Mouse (Mus musculus): ENCODE results near the gene Klhl18. TPM values are rescaled to one million over a fixed set of nuclear protein-coding genes. Genes with fewer than 3 reads are reported as not detected.
"Not testable (repeated sequence)": the region's sequence is repeated elsewhere in the genome, so short reads cannot be mapped to it uniquely, and the experiment has no call there.

Gene Klhl18
- polyA plus RNA-seq, 1 experiment: 22.5 TPM

DNA sequence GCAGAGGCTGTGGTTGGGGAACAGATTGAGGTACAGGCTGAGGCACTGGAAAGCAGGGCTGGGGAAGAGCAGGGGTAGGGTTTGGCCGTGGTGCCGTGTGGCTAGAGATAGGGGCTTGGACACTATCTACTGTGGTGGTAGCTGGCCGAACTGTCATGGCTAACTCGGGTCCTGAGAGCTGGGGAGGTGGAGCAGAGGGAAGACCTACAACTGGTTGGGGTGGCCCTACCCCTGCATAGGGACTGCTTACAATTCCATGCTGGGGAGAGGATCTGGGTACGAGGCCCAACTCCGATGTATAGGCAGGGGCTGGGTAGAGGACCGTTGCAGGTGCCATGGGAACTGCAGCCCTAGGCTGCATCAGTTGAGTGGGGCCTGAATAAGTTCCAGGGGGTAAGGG, 88.5 kb downstream of the Klhl18 start:
- DNase-seq (ENCODE audit: low read depth in 1 of 2, low spot score in 2 of 2): no peak
- no peaks in the 10 kb centered on the region for H3K4me1 ChIP-seq (ENCODE audit: control insufficient read depth, insufficient read depth, insufficient read length)
- H3K4me3 ChIP-seq (ENCODE audit: extremely low read depth, insufficient read depth, insufficient read length): no peak overlapping the region
- H3K27ac ChIP-seq (ENCODE audit: insufficient read depth, low read length): no peak overlapping the region
- TF ChIP-seq POLR2A (IDR thresholded peaks at IDR 0.05; ENCODE audit: low read depth, low read length) (no peak), CTCF (IDR thresholded peaks at IDR 0.05; ENCODE audit: extremely low read depth, insufficient read depth, insufficient read length, insufficient replicate concordance) (no peak)
- H3K36me3 ChIP-seq (ENCODE audit: control insufficient read depth, insufficient read depth, low read length): peaks cover 70% of the 10 kb centered on the region
- H3K27me3 ChIP-seq (ENCODE audit: control insufficient read depth, insufficient read depth, low read length): no peaks in the 10 kb centered on the region
- WGBS: 96% methylated on average over 7 of the region's 7 CpGs

DNA sequence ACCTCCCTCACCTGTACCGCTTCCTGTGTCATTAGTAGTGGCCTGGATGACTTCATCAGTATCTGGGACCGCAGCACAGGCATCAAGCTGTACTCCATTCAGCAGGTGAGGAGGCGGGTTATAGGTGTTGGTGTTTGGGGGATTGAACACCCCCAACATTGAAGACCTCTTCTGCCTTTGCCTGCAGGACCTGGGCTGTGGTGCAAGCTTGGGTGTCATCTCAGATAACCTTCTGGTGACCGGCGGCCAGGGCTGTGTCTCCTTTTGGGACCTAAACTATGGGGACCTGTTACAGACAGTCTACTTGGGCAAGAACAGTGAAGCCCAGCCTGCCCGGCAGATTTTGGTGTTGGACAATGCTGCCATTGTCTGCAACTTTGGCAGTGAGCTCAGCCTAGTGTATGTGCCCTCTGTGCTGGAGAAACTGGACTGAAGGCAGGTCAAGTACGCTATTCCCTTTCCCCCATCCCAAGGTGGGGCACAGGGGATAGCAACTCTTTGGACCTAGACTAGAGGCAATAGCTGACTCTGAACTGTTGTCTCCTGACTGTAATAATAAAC, 92.0 kb downstream of the Klhl18 start:
- Histone ChIP-seq H3K27ac (ENCODE audit: insufficient read depth, low read length) (no peak overlapping the region), H3K27me3 (ENCODE audit: control insufficient read depth, insufficient read depth, low read length) (no peaks in the 10 kb centered on the region), H3K4me1 (ENCODE audit: control insufficient read depth, insufficient read depth, insufficient read length) (no peaks in the 10 kb centered on the region), H3K36me3 (ENCODE audit: control insufficient read depth, insufficient read depth, low read length) (peaks cover 68% of the 10 kb centered on the region), H3K4me3 (ENCODE audit: extremely low read depth, insufficient read depth, insufficient read length) (no peak overlapping the region)
- TF ChIP-seq POLR2A (IDR thresholded peaks at IDR 0.05; ENCODE audit: low read depth, low read length) (no peak), CTCF (IDR thresholded peaks at IDR 0.05; ENCODE audit: extremely low read depth, insufficient read depth, insufficient read length, insufficient replicate concordance) (no peak)
- 89% methylated on average over 7 of the region's 7 CpGs for WGBS
- no peak for DNase-seq (ENCODE audit: low read depth in 1 of 2, low spot score in 2 of 2)

GRCm38 (mm10) chr9:110381292-110381691, 95.2 kb downstream of the Klhl18 start:
- no peak overlapping the region for H3K27ac ChIP-seq (ENCODE audit: insufficient read depth, low read length)
- no peaks in the 10 kb centered on the region for H3K4me1 ChIP-seq (ENCODE audit: control insufficient read depth, insufficient read depth, insufficient read length)
- H3K36me3 ChIP-seq (ENCODE audit: control insufficient read depth, insufficient read depth, low read length): peaks cover 57% of the 10 kb centered on the region
- H3K4me3 ChIP-seq (ENCODE audit: extremely low read depth, insufficient read depth, insufficient read length): no peak overlapping the region
- H3K27me3 ChIP-seq (ENCODE audit: control insufficient read depth, insufficient read depth, low read length): no peaks in the 10 kb centered on the region
- DNase-seq (ENCODE audit: low read depth in 1 of 2, low spot score in 2 of 2): no peak
- TF ChIP-seq POLR2A (IDR thresholded peaks at IDR 0.05; ENCODE audit: low read depth, low read length) (no peak), CTCF (IDR thresholded peaks at IDR 0.05; ENCODE audit: extremely low read depth, insufficient read depth, insufficient read length, insufficient replicate concordance) (no peak)
- WGBS: 96% methylated on average over 12 of the region's 12 CpGs

- Histone ChIP-seq H3K4me3 (ENCODE audit: extremely low read depth, insufficient read depth, insufficient read length) (no peak overlapping the region), H3K4me1 (ENCODE audit: control insufficient read depth, insufficient read depth, insufficient read length) (no peaks in the 10 kb centered on the region), H3K27me3 (ENCODE audit: control insufficient read depth, insufficient read depth, low read length) (no peaks in the 10 kb centered on the region), H3K27ac (ENCODE audit: insufficient read depth, low read length) (no peak overlapping the region), H3K36me3 (ENCODE audit: control insufficient read depth, insufficient read depth, low read length) (peaks cover 53% of the 10 kb centered on the region)
- DNase-seq (ENCODE audit: low read depth in 1 of 2, low spot score in 2 of 2): no peak
- TF ChIP-seq POLR2A (IDR thresholded peaks at IDR 0.05; ENCODE audit: low read depth, low read length) (no peak), CTCF (IDR thresholded peaks at IDR 0.05; ENCODE audit: extremely low read depth, insufficient read depth, insufficient read length, insufficient replicate concordance) (no peak)
- 86% methylated on average over 21 of the region's 21 CpGs for WGBS
These were observed 95.8 kb downstream of the Klhl18 start for GRCm38 (mm10) chr9:110380662-110381061.

DNA sequence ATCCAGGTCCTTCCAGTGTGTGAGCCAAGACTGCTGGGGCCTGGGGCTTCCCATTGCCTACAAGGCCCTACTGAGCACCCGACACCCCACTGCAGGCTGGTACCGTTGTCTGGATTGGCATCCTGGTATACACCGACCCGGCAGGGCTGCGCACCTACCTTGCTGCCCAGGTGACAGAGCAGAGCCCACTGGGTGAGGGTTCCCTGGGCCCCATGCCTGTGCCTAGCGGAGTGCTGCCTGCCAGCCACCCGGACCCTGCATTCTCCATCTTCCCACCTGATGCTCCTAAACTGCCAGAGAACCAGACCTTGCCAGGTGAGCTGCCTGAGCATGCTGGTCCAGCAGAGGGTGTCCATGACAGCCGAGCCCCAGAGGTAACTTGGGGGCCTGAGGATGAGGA, 97.1 kb downstream of the Klhl18 start:
- H3K4me1 ChIP-seq (ENCODE audit: control insufficient read depth, insufficient read depth, insufficient read length): no peaks in the 10 kb centered on the region
- TF ChIP-seq POLR2A (IDR thresholded peaks at IDR 0.05; ENCODE audit: low read depth, low read length): no peak
- no peak for TF ChIP-seq CTCF (IDR thresholded peaks at IDR 0.05; ENCODE audit: extremely low read depth, insufficient read depth, insufficient read length, insufficient replicate concordance)
- H3K4me3 ChIP-seq (ENCODE audit: extremely low read depth, insufficient read depth, insufficient read length): no peak overlapping the region
- 96% methylated on average over 8 of the region's 8 CpGs for WGBS
- DNase-seq (ENCODE audit: low read depth in 1 of 2, low spot score in 2 of 2): no peak
- H3K36me3 ChIP-seq (ENCODE audit: control insufficient read depth, insufficient read depth, low read length): peaks cover 46% of the 10 kb centered on the region
- no peak overlapping the region for H3K27ac ChIP-seq (ENCODE audit: insufficient read depth, low read length)
- no peaks in the 10 kb centered on the region for H3K27me3 ChIP-seq (ENCODE audit: control insufficient read depth, insufficient read depth, low read length)

- H3K36me3 ChIP-seq (ENCODE audit: control insufficient read depth, insufficient read depth, low read length): peaks cover 47% of the 10 kb centered on the region
- H3K4me3 ChIP-seq (ENCODE audit: extremely low read depth, insufficient read depth, insufficient read length); H3K4me1 ChIP-seq (ENCODE audit: control insufficient read depth, insufficient read depth, insufficient read length); DNase-seq (ENCODE audit: low read depth in 1 of 2, low spot score in 2 of 2); H3K27ac ChIP-seq (ENCODE audit: insufficient read depth, low read length); H3K27me3 ChIP-seq (ENCODE audit: control insufficient read depth, insufficient read depth, low read length): not testable (repeated sequence)
- 91% methylated on average over 15 of the region's 15 CpGs for WGBS
These were observed 98.8 kb downstream of the Klhl18 start for GRCm38 (mm10) chr9:110377655-110378054.

Other genes with a start within 250 kb of the Klhl18 start
- gene Cspg5, start 232.9 kb downstream of the Klhl18 start, polyA plus RNA-seq (2012; rRNA removed): 0.15 and 0.27 TPM in 2 replicates
- 8.0 and 9.4 TPM in 2 replicates for gene Elp6, start 171.5 kb downstream of the Klhl18 start, polyA plus RNA-seq (2012; rRNA removed)
- gene Scap, start 143.4 kb downstream of the Klhl18 start, polyA plus RNA-seq (2012; rRNA removed): 40.4 and 44.7 TPM in 2 replicates
- gene Ptpn23, start 68.5 kb downstream of the Klhl18 start, polyA plus RNA-seq (2012; rRNA removed): 35.8 and 35.9 TPM in 2 replicates
- 54.9 and 71.8 TPM in 2 replicates for gene Ngp, start 56.9 kb downstream of the Klhl18 start, polyA plus RNA-seq (2012; rRNA removed)
- gene Kif9, start 264 bp upstream of the Klhl18 start, polyA plus RNA-seq (2012; rRNA removed): 1.3 and 2.1 TPM in 2 replicates
- gene Setd2, start 55.9 kb upstream of the Klhl18 start, polyA plus RNA-seq (2012; rRNA removed): 49.4 and 51.8 TPM in 2 replicates
- gene Nradd, start 147.8 kb upstream of the Klhl18 start, polyA plus RNA-seq (2012; rRNA removed): 5.2 and 5.5 TPM in 2 replicates
- 78.9 and 82.2 TPM in 2 replicates for gene Nbeal2, start 177.5 kb upstream of the Klhl18 start, polyA plus RNA-seq (2012; rRNA removed)
- gene Ccdc12, start 179.8 kb upstream of the Klhl18 start, polyA plus RNA-seq (2012; rRNA removed): 103 and 110 TPM in 2 replicates

All from spleen, adult 2 months (tissue).